ENCODE assay signal across 7 mouse cellular contexts in the genomic region with DNA sequence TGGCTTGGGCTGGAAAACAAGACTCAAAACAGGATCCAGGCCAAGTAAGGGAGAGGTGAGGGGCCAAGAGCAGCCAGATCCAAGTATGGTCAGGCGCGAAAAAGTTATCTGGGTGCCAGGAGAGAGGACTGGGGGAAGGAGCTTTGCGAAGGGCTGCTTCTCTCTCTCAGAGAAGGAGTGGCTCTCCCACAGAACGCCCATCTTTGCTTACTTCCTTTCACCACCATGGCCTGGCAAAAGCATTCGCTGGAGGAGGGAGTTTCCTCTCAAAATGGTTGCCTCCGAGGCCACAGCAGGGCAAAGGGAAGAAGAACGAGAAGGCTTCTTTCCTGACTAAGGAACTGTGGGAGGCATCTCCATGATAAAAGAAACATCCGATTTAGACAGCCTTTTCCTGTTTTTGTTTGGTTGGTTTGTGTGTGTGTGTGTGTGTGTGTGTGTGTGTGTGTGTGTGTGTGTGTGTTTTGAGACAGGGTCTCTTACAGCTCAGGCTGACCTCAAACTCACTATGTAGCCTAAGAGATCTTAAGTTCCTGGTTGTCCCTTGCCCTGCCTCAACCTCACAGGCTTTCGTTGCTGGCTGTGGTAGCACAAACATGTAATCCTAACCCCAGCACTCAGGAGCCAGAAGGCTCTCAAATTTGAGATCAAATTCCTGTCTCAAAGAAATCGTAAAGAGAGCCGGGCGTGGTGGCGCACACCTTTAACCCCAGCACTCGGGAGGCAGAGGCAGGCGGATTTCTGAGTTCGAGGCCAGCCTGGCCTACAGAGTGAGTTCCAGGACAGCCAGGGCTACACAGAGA. TPM values are rescaled to one million over a fixed set of nuclear protein-coding genes. Genes with fewer than 3 reads are reported as not detected.
A peak's percentile ranks its signal among the peaks of the same experiment; 100 is the strongest.
DNase-seq lines count a peak whose midpoint lies in the region; ATAC-seq and TF ChIP-seq lines count a peak whose summit lies in the region.

No protein-coding gene starts in this region.

- ATAC-seq in lung, embryonic 16.5 days (ENCODE audit: low read depth) = no peak
- ATAC-seq in forebrain, embryonic 14.5 days = no peak

- no peaks in the 10 kb centered on the region for H3K9me3 ChIP-seq in ES-E14 (ENCODE audit: control insufficient read depth, insufficient read depth, low read depth, low read length)
- no peaks in the 10 kb centered on the region for H3K9me3 ChIP-seq in lung, embryonic 16.5 days (ENCODE audit: control insufficient read depth, low read length)
- H3K9me3 ChIP-seq in forebrain, embryonic 14.5 days (replicated peaks; ENCODE audit: control insufficient read depth, low read length) = no peaks in the 10 kb centered on the region

- H3K27ac ChIP-seq in ES-E14 (ENCODE audit: insufficient read depth, low read depth, low read length, poor library complexity, severe bottlenecking) = peak overlapping the region; percentile 90
- peak overlapping the region; percentile 24 for H3K27ac ChIP-seq in bone marrow, adult 2 months (ENCODE audit: control insufficient read depth, insufficient read depth, low read depth, low read length, poor library complexity)
- H3K27ac ChIP-seq in lung, embryonic 16.5 days (ENCODE audit: low read length) = peak overlapping the region; percentile 71
- no peak overlapping the region for H3K27ac ChIP-seq in forebrain, embryonic 14.5 days (ENCODE audit: low read depth, low read length)

- peak overlapping the region; percentile 70 for H3K9ac ChIP-seq in ES-E14 (ENCODE audit: insufficient read depth, low read depth, low read length, poor library complexity, severe bottlenecking)
- no peak overlapping the region for H3K9ac ChIP-seq in lung, embryonic 16.5 days (ENCODE audit: low read length)
- H3K9ac ChIP-seq in forebrain, embryonic 14.5 days (ENCODE audit: low read length) = no peak overlapping the region

- H3K4me1 ChIP-seq in ES-E14 (ENCODE audit: control insufficient read depth in 2 of 2, insufficient read depth in 2 of 2, low read length in 2 of 2, poor library complexity in 1 of 2) = peaks cover 9 to 43% of the 10 kb centered on the region in 2 experiments
- peaks cover 6% of the 10 kb centered on the region; the same call in 1 of the 2 replicates for H3K4me1 ChIP-seq in bone marrow, adult 2 months (ENCODE audit: control insufficient read depth, insufficient read depth, low read length)
- peaks cover 18% of the 10 kb centered on the region for H3K4me1 ChIP-seq in lung, embryonic 16.5 days (replicated peaks; ENCODE audit: control insufficient read depth, insufficient read depth, low read length)
- H3K4me1 ChIP-seq in forebrain, embryonic 14.5 days (ENCODE audit: control insufficient read depth, insufficient read depth, low read length) = peaks cover 4% of the 10 kb centered on the region; the same call in 1 of the 2 replicates

- H3K36me3 ChIP-seq in ES-E14 (ENCODE audit: control insufficient read depth, insufficient read depth, low read length, poor library complexity, severe bottlenecking) = no peaks in the 10 kb centered on the region
- no peaks in the 10 kb centered on the region for H3K36me3 ChIP-seq in lung, embryonic 16.5 days (ENCODE audit: control insufficient read depth, insufficient read depth, low read length)
- H3K36me3 ChIP-seq in forebrain, embryonic 14.5 days (ENCODE audit: control insufficient read depth, insufficient read depth, low read length) = no peaks in the 10 kb centered on the region

- WGBS in bone marrow, adult 2 months = 53% methylated on average over 16 of the region's 16 CpGs
- WGBS in lung, embryonic 16.5 days = 70% methylated on average over 16 of the region's 16 CpGs
- WGBS in forebrain, embryonic 14.5 days = 80% methylated on average over 16 of the region's 16 CpGs

- no peak for DNase-seq in ES-E14 (ENCODE audit: low read depth, low spot score)
- DNase-seq in heart, postnatal 4 days = peak; percentile 79
- no peak for DNase-seq in ovary, postnatal 36 days (ENCODE audit: low spot score)
- no peak for DNase-seq in urinary bladder, adult 2 months (ENCODE audit: low spot score)
- no peak for DNase-seq in forebrain, embryonic 14.5 days (ENCODE audit: low spot score)

- no peak overlapping the region for H3K4me2 ChIP-seq in lung, embryonic 16.5 days (ENCODE audit: low read depth, low read length)
- no peak overlapping the region for H3K4me2 ChIP-seq in forebrain, embryonic 14.5 days (ENCODE audit: low read length)

- H3K4me3 ChIP-seq in ES-E14 (ENCODE audit: insufficient read depth in 1 of 2, low read depth in 1 of 2, low read length in 2 of 2, poor library complexity in 1 of 2, severe bottlenecking in 1 of 2) = peak overlapping the region; percentile 20 to 54
- no peak overlapping the region for H3K4me3 ChIP-seq in bone marrow, adult 2 months (replicated peaks; ENCODE audit: control insufficient read depth, low read depth, low read length)
- no peak overlapping the region for H3K4me3 ChIP-seq in lung, embryonic 16.5 days (ENCODE audit: low read length)
- no peak overlapping the region for H3K4me3 ChIP-seq in forebrain, embryonic 14.5 days (ENCODE audit: low read depth, low read length)

- H3K27me3 ChIP-seq in lung, embryonic 16.5 days (ENCODE audit: control insufficient read depth, insufficient read depth, low read depth, low read length) = no peaks in the 10 kb centered on the region
- H3K27me3 ChIP-seq in forebrain, embryonic 14.5 days (replicated peaks; ENCODE audit: control insufficient read depth, insufficient read depth, low read length) = no peaks in the 10 kb centered on the region

- TF ChIP-seq POLR2A in bone marrow, adult 2 months (IDR thresholded peaks at IDR 0.05; ENCODE audit: borderline replicate concordance, control insufficient read depth, low read depth, low read length) = no peak

- in situ Hi-C loops in ES-E14 (cut with MboI; ENCODE audit: low sequenced_read_pairs in 2 of 2, unreplicated experiment in 2 of 2) = no loop called here

- no peak for TF ChIP-seq CTCF in bone marrow, adult 2 months (IDR thresholded peaks at IDR 0.05; ENCODE audit: control insufficient read depth, insufficient read depth, low read length)

TF ChIP-seq in ES-E14, 5 proteins besides CTCF, POLR2A, EP300 and RAD21:
- TF ChIP-seq HCFC1 (IDR thresholded peaks at IDR 0.05; ENCODE audit: borderline replicate concordance, insufficient read depth, low read length) = no peak
- no peak for TF ChIP-seq MAFK (IDR thresholded peaks at IDR 0.05; ENCODE audit: insufficient read depth, low read depth, low read length)
- no peak for TF ChIP-seq ZNF384 (IDR thresholded peaks at IDR 0.05; ENCODE audit: low read depth, low read length)
- no peak for TF ChIP-seq CHD2 (IDR thresholded peaks at IDR 0.05; ENCODE audit: low read depth, low read length)
- no peak for TF ChIP-seq ZC3H11A (IDR thresholded peaks at IDR 0.05; ENCODE audit: borderline replicate concordance, low read depth, low read length)

RNA-seq across cellular contexts. Expression of gene Gm16253, which starts 4.7 kb away (rescaled TPM):
- 1.8 and 2.0 TPM in 2 replicates for total RNA-seq in ES-E14 (2012; rRNA removed)
- not detected in 2 replicates for polyA plus RNA-seq in bone marrow, adult 2 months (2011; ENCODE audit: insufficient read depth, insufficient read length, low replicate concordance, missing spikeins)
- total RNA-seq in heart, postnatal 4 days (2021) = 1 to 10 TPM; 2.5 to 2.9 TPM
- 1.4 TPM in 2 replicates for polyA plus RNA-seq in lung, embryonic 16.5 days (2015; fragmentation: Nextera tagmentation; extraction: Ambion mirVana)
- not detected in 2 replicates for polyA plus RNA-seq in urinary bladder, adult 2 months (2012; rRNA removed)
- 0.45 TPM in 1 of 2 replicates, not detected in the other for polyA plus RNA-seq in forebrain, embryonic 14.5 days (2014; fragmentation: Nextera tagmentation; extraction: Ambion mirVana)

RNA-seq across cellular contexts. Expression of gene Txnip, which starts 14.3 kb away (rescaled TPM):
- total RNA-seq in ES-E14 (2012; rRNA removed) = 128 and 161 TPM in 2 replicates
- polyA plus RNA-seq in bone marrow, adult 2 months (2011; ENCODE audit: insufficient read depth, insufficient read length, low replicate concordance, missing spikeins) = 104 and 163 TPM in 2 replicates
- total RNA-seq in heart, postnatal 4 days (2021) = 100 to 1,000 TPM; 286 to 331 TPM
- 184 and 197 TPM in 2 replicates for polyA plus RNA-seq in lung, embryonic 16.5 days (2015; fragmentation: Nextera tagmentation; extraction: Ambion mirVana)
- 712 and 742 TPM in 2 replicates for polyA plus RNA-seq in urinary bladder, adult 2 months (2012; rRNA removed)
- polyA plus RNA-seq in forebrain, embryonic 14.5 days (2014; fragmentation: Nextera tagmentation; extraction: Ambion mirVana) = 60.7 and 79.0 TPM in 2 replicates

RNA-seq across cellular contexts. Expression of gene Polr3gl, which starts 21.9 kb away (rescaled TPM):
- total RNA-seq in ES-E14 (2012; rRNA removed) = 5.7 and 8.1 TPM in 2 replicates
- polyA plus RNA-seq in bone marrow, adult 2 months (2011; ENCODE audit: insufficient read depth, insufficient read length, low replicate concordance, missing spikeins) = 61.0 and 72.3 TPM in 2 replicates
- 10 to 100 TPM; 20.4 to 24.0 TPM for total RNA-seq in heart, postnatal 4 days (2021)
- 35.9 TPM in 2 replicates for polyA plus RNA-seq in lung, embryonic 16.5 days (2015; fragmentation: Nextera tagmentation; extraction: Ambion mirVana)
- polyA plus RNA-seq in urinary bladder, adult 2 months (2012; rRNA removed) = 44.4 and 59.0 TPM in 2 replicates
- 8.0 and 8.2 TPM in 2 replicates for polyA plus RNA-seq in forebrain, embryonic 14.5 days (2014; fragmentation: Nextera tagmentation; extraction: Ambion mirVana)

RNA-seq across cellular contexts. Expression of gene Ankrd34a, which starts 24.3 kb away (rescaled TPM):
- 0.67 and 1.1 TPM in 2 replicates for total RNA-seq in ES-E14 (2012; rRNA removed)
- not detected in 2 replicates for polyA plus RNA-seq in bone marrow, adult 2 months (2011; ENCODE audit: insufficient read depth, insufficient read length, low replicate concordance, missing spikeins)
- total RNA-seq in heart, postnatal 4 days (2021) = 1 to 10 TPM; 1.8 to 3.1 TPM
- 1.6 and 1.9 TPM in 2 replicates for polyA plus RNA-seq in lung, embryonic 16.5 days (2015; fragmentation: Nextera tagmentation; extraction: Ambion mirVana)
- polyA plus RNA-seq in urinary bladder, adult 2 months (2012; rRNA removed) = 0.70 and 1.1 TPM in 2 replicates
- 11.8 and 14.9 TPM in 2 replicates for polyA plus RNA-seq in forebrain, embryonic 14.5 days (2014; fragmentation: Nextera tagmentation; extraction: Ambion mirVana)

RNA-seq across cellular contexts. Expression of gene Lix1l, which starts 28.9 kb away (rescaled TPM):
- 2.6 and 4.6 TPM in 2 replicates for total RNA-seq in ES-E14 (2012; rRNA removed)
- 3.3 and 5.7 TPM in 2 replicates for polyA plus RNA-seq in bone marrow, adult 2 months (2011; ENCODE audit: insufficient read depth, insufficient read length, low replicate concordance, missing spikeins)
- 10 to 100 TPM; 53.1 to 56.6 TPM for total RNA-seq in heart, postnatal 4 days (2021)
- polyA plus RNA-seq in lung, embryonic 16.5 days (2015; fragmentation: Nextera tagmentation; extraction: Ambion mirVana) = 6.7 and 8.2 TPM in 2 replicates
- polyA plus RNA-seq in urinary bladder, adult 2 months (2012; rRNA removed) = 57.6 and 66.0 TPM in 2 replicates
- polyA plus RNA-seq in forebrain, embryonic 14.5 days (2014; fragmentation: Nextera tagmentation; extraction: Ambion mirVana) = 7.4 and 7.8 TPM in 2 replicates

Comparison
In these comparisons a context has a peak if more than half of its experiments do, and no peak if none do; other contexts are left out.
1. H3K4me3 ChIP-seq: peak in ES-E14 (2 of 2); none in bone marrow, adult 2 months (single experiment), lung, embryonic 16.5 days (single experiment) and forebrain, embryonic 14.5 days (single experiment).